Mouse (Mus musculus) brain, adult 2 months (tissue): ENCODE results near the gene Limk2.

Experiments
- DNase-seq: peaks from one replicate; pipeline ENCODE4 v3.0.0; 2011; ENCODE audit warnings: low read depth, low spot score

Limk2 gene

GRCm38 (mm10) chr11:3408997-3409732, at the start of gene Limk2:
Gene Limk2 (minus strand): TSS chr11:3409189.
- DNase-seq: peak; percentile 96

GRCm38 (mm10) chr11:3458428-3459104, 49.6 kb upstream of the Limk2 start:
- DNase-seq: no peak

GRCm38 (mm10) chr11:3456354-3456753, 47.4 kb upstream of the Limk2 start:
- DNase-seq: peak; percentile 82

GRCm38 (mm10) chr11:3454506-3454905, 45.5 kb upstream of the Limk2 start:
- no peak for DNase-seq

DNA sequence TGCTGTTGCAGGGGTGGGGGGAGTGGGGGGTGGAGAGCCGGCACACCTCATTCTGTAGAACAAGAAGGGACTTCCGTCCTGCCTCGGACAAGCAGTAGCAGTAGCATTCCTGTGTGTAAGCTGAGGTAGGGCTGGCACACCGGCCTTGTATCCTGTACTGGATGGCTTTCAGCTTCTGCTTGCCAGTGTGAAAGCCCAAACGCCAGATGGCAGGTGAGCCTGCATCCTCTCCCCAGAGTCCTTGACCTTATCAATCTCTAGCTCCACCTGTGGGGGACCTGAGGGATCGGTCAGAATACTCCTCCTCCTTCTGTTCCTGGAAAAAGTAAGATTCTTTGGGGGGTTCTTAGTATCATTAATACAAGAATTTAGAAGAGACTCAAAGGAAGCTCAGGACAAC, 44.5 kb upstream of the Limk2 start:
- peak; percentile 94 for DNase-seq

GRCm38 (mm10) chr11:3452769-3453168, 43.8 kb upstream of the Limk2 start:
- DNase-seq: peak; percentile 41

DNA sequence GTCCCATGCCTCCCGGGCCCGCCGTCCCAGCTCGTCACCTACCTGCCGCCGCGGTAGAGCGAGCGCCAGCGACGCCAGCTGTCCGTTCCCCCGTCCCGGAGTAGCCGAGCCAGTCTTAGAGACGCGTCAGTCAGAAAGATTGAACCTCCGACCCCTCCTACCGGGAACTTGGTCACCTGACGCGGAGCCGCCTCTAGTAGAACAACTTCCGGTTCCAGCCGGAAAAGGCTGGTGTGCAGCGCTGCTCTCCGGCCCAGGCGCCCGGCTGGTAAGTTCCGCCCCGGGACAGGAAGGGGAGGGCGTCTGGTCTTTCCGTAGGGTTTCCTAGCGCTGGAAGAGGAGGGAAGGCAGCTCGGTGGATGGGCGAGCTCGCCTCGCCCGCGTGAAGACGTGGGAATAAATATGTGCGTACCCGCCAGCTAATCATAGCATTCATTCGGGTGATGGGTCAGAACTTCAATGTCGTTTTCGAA, 43.2 kb upstream of the Limk2 start, which contains the start of gene Rnf185:
TSS of gene Rnf185 (minus strand) at position 197 of the 473 bp plus-strand sequence.
- peak; percentile 98 for DNase-seq

- peak; percentile 63 for DNase-seq
These were observed 42.7 kb upstream of the Limk2 start for GRCm38 (mm10) chr11:3451701-3452163.

DNA sequence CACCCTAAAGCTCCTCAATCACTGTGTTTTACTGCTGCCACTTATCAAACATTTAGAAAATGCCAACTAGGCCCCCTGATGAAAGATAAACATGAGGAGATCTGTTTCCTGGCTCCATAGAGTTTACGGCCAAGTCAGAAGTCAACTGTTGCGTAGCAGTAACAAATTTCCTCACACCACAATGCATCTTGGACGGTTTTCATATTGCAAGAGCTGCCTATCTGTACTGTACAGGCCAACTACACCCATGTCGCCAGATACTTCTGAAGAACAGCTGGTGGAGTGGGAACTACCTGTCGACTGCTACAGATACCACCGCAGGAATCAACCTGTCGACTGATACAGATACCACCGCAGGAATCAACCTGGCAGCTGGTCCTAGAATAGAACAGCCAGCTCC, 35.9 kb upstream of the Limk2 start:
- DNase-seq: no peak

DNA sequence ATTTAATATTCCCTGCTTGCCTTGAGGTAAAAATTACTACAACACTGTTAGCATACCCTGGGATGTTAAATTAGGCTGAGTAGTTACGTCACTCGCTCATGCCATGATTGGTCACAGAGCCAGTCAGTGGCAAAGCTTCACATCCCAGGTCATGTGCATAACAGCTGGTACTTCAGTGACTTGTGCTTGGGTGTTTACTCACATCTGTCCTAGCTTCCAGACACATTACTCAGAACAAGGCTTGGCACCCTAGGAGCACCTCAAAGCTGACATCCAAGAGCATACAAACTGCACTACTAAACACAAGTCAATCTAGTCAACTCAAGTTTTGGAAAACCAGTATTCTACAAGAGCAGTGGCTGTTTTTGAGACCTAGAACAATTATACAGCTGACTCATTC, 34.1 kb upstream of the Limk2 start:
- no peak for DNase-seq

GRCm38 (mm10) chr11:3442677-3443076, 33.7 kb upstream of the Limk2 start:
- DNase-seq: no peak

DNA sequence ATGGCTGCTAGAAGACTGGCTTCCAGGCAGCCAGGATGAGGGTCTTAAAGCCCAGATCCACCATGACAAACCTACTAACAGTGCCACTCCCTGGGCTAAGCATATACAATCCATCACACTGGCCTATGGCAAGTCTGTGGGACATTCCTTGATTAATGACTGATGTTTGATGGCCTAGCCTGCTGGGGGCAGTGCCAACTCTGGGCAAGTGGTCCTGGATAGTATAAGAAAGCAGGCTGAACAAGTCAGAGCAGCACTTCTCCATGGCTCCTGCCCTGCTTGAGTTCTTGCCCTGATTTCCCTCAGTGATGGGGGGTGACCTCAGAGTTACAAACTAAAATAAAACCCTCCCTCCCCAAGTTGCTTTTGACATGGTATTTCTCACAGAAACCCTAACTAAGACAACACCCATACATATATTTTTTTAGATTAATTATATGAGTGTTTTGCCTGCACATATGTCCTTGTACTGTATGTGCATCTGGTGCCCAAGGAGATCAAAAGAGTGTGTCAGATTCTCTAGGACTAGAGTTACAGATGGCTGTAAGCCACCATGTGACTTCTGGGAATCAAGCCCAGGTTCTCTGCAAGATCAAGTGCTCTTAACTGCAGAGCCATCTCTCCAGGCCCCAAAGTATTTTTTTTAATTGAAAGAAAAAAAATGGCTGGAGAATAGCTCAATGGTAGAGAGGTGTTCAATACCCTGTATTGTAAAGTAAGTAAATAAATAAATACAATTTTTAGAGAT, 32.9 kb upstream of the Limk2 start:
- DNase-seq: peak; percentile 95

DNA sequence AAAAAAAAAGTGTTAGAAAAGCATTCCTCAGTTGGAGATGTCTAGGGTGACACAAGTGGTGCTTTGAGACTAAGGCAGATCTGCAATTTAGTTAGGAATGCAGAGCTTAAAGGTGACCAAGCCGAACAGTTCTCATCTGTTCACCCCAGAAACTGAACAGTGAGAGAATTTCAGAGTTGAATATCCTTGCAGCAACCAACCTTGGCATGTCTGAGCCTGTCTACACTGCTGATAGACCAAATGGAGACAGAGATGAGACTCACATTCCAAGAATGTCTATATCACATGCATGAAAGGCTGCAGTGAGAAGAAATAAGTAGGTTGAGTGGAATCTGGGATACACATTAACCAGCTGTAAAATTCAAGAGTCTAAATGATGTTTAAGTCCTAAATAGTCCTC, 28.6 kb upstream of the Limk2 start:
- no peak for DNase-seq

- DNase-seq: no peak
These were observed 24.8 kb upstream of the Limk2 start for GRCm38 (mm10) chr11:3433809-3434208.

DNA sequence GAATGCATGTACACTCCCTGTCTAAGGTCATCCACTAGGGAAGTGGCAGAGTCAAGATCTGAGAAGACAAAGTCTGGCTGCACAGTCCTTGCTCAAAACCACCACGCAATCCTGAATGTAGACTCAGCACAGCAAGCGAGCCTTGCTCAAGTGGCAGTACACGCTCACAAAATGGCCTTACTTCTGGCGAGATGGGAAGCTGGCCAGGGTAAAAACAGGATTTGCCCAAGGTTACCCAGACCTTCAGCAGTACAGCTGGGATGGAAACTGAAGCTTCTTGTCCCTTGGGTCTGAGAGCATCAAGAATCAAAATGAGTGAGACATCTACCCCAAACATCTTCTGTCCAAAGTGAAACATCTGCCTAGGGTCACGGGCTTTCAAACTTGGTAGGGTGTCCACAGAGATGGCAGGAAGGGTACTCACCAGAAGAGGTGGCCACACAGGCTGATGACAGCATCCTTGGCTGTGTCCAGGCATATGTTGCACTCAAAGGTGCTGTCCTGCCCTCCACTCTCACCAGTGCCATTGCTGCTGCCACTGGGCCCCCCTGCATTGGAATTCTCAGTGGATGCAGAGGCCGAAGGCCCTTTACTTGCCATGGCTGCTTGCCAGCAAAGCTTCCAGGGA, 23.1 kb upstream of the Limk2 start:
- no peak for DNase-seq

DNA sequence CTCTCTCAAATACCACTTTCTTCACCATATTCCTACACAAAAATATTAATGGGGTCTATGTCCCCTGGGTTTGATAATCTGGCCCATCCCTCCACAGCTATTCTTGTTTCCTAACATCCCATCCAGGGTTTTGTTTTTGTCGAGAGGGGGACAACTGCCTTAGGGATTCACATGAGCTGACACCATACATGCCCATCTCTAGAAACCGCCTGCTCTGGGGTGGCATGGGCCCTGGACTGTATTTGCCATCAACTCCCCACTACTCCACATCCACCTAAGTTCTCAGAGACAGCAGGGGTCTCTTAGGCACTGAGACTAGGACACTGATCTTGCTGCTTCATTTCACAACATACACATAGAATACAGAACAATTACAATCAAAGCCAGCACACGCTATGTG, 22.5 kb upstream of the Limk2 start:
- no peak for DNase-seq

DNA sequence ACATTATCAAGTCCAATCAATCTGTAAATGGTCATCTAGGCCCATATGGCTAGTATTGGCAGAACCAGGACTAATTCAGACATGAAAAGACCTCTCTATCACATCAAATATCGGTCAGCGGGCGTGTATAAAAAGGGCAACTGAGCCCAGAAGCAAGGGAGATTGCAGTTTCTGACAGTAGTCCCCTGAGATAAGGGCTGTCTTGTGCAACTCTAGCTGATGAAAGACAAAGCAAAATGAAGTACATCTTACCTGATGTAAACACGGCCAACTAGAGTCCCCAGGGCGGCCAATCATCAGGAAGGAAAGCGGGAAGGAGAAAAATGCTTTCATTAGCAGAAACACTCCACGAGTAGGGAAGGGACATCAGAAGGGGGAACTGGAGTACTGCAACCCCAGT, 19.6 kb upstream of the Limk2 start:
- DNase-seq: no peak

DNA sequence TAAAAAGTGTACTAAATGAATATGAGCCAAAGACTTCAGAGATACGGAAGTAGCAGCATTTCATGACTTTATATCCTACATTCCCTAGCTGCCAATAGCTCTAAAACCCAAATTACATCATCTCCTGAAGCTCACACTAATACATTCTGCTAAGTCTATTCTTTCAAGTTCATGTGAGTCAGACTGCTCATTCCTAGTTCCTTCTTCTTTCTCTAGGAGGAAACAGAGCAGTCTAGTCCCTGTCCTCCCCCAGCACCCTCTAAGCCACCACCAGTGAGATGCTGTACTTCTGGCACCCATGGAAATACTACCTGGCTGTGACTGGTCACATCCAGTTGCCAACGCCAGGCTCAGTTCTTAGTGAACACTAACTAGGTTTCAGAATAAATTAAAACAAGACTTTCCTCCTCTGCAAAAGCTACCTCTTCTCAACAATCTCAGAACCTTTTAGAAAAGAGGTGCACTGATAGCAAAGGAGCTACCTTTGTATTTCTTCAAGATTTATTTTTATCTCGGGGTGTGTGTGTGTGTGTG, 18.8 kb upstream of the Limk2 start:
- no peak for DNase-seq

DNA sequence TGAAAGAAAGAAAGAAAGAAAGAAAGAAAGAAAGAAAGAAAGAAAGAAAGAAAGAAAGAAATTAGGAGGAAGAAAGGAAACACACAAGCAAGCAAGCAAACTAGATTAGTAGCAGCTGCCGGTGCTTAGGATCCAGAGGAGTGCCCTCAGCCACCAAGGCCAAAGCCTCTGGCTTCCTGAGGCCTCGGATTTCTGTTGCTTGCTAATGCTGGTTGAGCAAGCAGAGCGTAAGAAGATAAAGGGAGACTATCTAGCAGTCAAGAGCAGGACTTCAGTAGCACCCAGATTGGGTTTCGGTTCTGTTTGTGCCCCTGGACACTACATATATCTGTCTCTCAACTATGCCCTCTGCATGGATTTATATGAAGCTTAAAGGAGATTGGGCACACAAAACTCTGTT, 13.3 kb upstream of the Limk2 start:
- no peak for DNase-seq

GRCm38 (mm10) chr11:3418741-3419140, 9.8 kb upstream of the Limk2 start:
- DNase-seq: no peak

- no peak for DNase-seq
These were observed 8.8 kb upstream of the Limk2 start for GRCm38 (mm10) chr11:3417795-3418194.

- peak; percentile 34 for DNase-seq
These were observed 7.4 kb upstream of the Limk2 start for GRCm38 (mm10) chr11:3416399-3416798.
